Mouse (Mus musculus) left cerebral cortex, adult 8-10 months (tissue): ENCODE measurements around the gene Tbc1d7. TPM values are rescaled to one million over a fixed set of nuclear protein-coding genes. Genes with fewer than 3 reads are reported as not detected.

Experiments
- DNase-seq, 2 experiments: peaks; one replicate each; pipeline ENCODE4 v3.0.0; 2022; ENCODE audit warnings: low spot score in 2 of 2
- total RNA-seq, 4 experiments: library from RNA; stranded (reverse); gene quantifications; 2 replicates each; pipeline ENCODE4 v1.2.4; 2022

The Tbc1d7 gene
- total RNA-seq: 10 to 100 TPM; 25.2 to 28.3 (median 26.1) TPM

- peak; percentile 95 for DNase-seq
These were observed at the start of gene Tbc1d7 for GRCm38 (mm10) chr13:43171020-43171710. Gene Tbc1d7 (minus strand): TSS chr13:43171501.

GRCm38 (mm10) chr13:43220635-43221034 lies 49.3 kb upstream of the Tbc1d7 start:
- DNase-seq: no peak

GRCm38 (mm10) chr13:43218764-43219163 lies 47.5 kb upstream of the Tbc1d7 start:
- no peak for DNase-seq

- DNase-seq: no peak
These were observed 47.0 kb upstream of the Tbc1d7 start for GRCm38 (mm10) chr13:43218284-43218683.

GRCm38 (mm10) chr13:43217686-43218085 lies 46.4 kb upstream of the Tbc1d7 start:
- no peak for DNase-seq

- no peak for DNase-seq
These were observed 45.8 kb upstream of the Tbc1d7 start for GRCm38 (mm10) chr13:43217059-43217458.

GRCm38 (mm10) chr13:43215994-43216706 lies 44.8 kb upstream of the Tbc1d7 start:
- no peak for DNase-seq

GRCm38 (mm10) chr13:43215144-43215993 lies 44.1 kb upstream of the Tbc1d7 start:
- DNase-seq: no peak

GRCm38 (mm10) chr13:43212338-43212737 lies 41.0 kb upstream of the Tbc1d7 start:
- DNase-seq: no peak

- no peak for DNase-seq
These were observed 39.7 kb upstream of the Tbc1d7 start for GRCm38 (mm10) chr13:43210956-43211355.

GRCm38 (mm10) chr13:43209560-43209959 lies 38.3 kb upstream of the Tbc1d7 start:
- no peak for DNase-seq

GRCm38 (mm10) chr13:43208914-43209439 lies 37.7 kb upstream of the Tbc1d7 start:
- peak in 1 of 2 experiments; percentile 41 for DNase-seq

GRCm38 (mm10) chr13:43206118-43206683 lies 34.9 kb upstream of the Tbc1d7 start:
- no peak for DNase-seq

- no peak for DNase-seq
These were observed 32.3 kb upstream of the Tbc1d7 start for GRCm38 (mm10) chr13:43203641-43204040.

- DNase-seq: no peak
These were observed 31.9 kb upstream of the Tbc1d7 start for GRCm38 (mm10) chr13:43203234-43203633.

GRCm38 (mm10) chr13:43202351-43202750 lies 31.1 kb upstream of the Tbc1d7 start:
- DNase-seq: no peak

GRCm38 (mm10) chr13:43201033-43201432 lies 29.7 kb upstream of the Tbc1d7 start:
- peak; percentile 44 to 54 for DNase-seq

GRCm38 (mm10) chr13:43200473-43200872 lies 29.2 kb upstream of the Tbc1d7 start:
- DNase-seq: no peak

- no peak for DNase-seq
These were observed 28.4 kb upstream of the Tbc1d7 start for GRCm38 (mm10) chr13:43199749-43200148.

- no peak for DNase-seq
These were observed 28.0 kb upstream of the Tbc1d7 start for GRCm38 (mm10) chr13:43199282-43199681.

- no peak for DNase-seq
These were observed 25.9 kb upstream of the Tbc1d7 start for GRCm38 (mm10) chr13:43197187-43197586.
